Mouse (Mus musculus): ENCODE data around the gene Pappa.

Gene Pappa

DNA sequence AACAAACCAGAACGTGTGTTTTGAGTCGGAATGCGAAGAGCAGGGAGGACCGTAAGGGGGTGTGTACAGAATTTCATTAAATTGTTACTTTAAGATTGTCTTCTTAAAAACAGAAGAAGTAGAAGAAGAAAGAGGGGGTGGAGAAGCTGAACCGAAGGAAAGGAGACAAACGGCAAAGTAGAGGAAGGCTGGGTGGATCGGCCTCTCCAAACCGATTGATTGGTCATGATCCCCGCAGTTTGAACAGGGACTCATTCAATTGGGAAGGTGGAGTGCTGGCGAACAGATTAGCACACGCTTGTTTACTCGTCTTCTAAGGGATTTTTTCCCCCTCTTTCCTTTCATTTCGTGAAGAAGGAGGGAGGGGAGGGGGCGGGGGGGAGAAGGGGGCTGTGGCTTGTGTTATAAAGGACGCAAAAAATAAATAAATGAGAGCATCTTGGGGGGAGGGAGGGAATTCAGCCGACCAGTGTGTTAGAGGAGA lies at the start of gene Pappa:
TSS of gene Pappa (plus strand) at position 434 of the 484 bp plus-strand sequence.
- no peak for DNase-seq

DNA sequence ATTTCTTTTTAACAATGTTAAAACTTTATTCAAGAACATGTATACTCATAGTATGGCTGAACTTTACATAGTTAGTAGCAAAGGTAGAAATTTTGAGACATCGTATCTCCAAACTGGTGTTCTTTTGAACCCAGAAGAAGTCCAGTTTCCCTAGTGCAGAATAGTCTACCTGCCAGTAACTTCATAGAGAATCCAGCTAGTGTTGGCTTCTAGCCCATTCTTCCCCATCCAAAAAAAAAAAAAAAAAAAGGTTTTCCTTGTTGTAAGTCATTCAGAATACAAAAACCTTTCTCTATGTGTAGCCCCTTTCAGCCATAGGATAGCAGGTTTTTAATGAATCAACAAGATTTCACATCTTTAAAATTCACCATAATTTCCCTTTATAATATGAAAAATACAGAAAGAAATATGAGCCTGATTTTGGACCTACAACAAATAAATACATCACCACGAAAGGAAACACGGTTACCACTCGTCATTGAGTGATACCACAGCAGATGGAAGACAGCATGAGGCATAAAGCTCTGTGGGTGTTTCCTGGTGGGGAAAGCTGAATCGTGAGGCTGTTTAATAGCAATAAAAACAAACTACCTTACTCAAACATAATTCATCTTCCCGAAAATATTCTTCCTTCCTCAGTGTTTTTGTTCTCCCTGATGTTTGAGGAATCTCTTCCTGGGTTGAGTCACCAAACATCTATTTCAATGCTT lies 45.9 kb upstream of the Pappa start:
- no peak for DNase-seq

DNA sequence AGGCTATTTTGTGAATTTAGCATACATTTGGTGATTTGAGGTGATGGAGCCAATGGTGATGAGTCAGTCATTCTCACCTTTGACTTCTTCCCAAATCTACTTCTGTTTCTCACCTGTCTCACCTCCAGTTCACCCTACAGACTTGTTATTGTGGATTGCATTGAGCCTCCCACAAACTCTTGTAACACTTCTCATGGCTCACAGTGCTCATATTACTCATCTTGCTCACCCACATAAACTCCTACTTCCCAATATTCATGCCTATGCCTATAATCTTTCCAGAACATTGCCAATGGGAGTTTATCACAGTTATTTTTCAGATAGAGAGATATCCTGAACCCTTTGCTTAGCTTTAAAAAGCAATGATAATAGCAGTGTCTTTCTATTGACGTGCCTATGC lies 37.1 kb upstream of the Pappa start:
- no peak for DNase-seq

DNA sequence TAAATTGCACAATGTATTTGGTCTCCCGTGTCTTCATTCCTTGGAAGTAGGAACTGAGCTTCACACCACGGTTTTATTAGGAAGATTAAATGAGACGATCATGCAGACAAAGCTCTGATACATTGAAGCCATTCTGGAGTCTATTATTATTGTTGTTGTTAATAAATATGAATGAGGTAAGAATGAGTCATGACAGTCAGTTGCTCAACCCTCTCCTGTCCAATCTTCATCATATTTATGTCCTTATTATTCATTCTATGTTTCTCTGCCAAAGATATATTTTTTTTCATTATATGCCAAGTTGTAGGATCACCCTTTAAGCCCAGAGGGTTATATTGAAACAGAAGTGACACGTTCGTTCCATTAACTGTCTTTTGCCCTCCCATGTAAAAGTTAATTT lies 36.4 kb upstream of the Pappa start:
- DNase-seq: no peak

DNA sequence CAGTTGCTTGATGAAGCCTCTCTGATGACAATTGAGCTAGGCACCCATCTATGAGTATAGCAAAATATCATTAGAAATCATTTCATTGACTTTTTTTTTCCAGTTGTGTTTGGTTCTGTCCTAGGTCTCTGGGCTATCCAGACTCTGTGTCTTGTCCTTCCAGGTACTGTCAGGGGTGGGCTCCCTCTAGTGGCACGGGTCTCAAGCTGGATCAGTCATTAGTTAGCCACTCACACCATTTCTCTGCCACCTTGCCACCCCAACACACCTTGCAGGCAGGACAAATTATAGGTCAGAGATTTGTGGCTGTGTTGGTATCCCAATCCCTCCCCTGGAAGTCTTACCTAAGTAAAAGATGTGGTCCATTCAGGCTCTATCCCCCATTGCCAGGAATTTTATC lies 31.8 kb upstream of the Pappa start:
- DNase-seq: no peak

DNA sequence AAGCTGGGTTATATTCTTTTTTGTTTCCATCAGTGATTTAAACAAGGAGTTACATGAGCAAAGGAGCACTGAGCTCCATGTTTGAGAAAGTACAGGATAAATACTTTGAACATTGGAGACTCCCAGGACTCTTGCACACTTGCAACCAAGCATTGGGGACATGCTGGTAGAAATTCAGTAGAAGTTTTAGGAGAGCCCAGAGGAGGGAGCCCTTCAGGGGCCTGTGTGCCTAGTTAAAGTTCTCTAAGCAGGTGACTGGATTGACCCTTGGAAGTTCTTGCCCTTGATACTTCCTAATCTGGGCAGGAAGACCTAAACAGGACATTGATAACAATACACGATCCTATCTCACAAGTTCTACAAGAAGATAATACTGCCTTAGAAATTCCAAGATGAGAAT lies 3.6 kb upstream of the Pappa start:
- DNase-seq: no peak

DNA sequence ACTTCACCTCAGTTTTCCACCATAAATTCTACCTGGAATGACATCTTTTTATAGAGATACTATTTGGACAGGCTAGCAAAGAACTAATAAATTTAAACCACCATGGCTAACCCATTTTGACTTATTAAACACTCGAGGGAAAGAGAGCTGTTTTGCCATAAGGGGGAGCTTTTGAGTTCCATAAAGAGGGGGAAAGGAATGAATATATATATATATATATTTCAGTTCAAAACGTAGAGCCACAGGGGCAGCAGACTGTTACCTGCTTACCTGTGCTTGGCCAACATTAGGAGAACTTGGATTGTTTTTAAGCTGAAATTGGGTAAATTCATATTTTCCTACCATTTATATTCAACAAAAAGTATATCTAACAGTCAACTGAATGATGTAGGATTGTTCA lies 1.1 kb upstream of the Pappa start:
- DNase-seq: no peak

DNA sequence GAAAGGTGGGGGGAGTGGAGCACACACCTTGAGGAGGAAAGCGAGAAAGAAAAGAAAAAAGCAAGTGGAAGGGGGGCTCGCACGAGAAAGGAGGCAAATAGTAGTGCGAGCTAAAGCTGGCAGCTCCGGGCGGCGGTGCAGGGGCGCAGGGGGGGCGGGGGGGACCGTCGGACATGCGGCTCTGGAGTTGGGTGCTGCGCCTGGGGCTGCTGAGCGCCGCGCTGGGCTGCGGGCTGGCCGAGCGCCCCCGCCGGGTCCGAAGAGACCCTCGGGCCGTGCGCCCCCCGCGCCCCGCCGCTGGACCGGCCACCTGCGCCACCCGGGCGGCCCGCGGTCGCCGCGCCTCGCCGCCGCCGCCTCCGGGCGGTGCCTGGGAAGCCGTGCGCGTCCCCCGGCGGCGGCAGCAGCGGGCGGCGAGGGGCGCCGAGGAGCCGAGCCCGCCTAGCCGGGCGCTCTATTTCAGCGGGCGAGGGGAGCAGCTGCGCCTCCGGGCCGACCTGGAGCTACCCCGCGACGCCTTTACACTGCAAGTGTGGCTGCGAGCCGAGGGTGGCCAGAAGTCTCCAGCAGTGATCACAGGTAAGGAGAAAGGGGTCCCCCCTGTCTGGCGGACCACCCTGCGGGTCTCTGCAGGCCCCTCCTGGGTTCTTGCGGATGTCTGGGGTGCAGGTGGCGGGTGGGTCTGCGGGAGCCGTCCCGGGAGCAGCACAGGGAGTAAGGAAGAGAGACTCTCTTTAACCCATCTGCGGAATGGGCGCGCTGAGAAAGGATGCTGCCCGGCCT lies 586 bp downstream of the Pappa start:
- DNase-seq: peak; percentile 9

DNA sequence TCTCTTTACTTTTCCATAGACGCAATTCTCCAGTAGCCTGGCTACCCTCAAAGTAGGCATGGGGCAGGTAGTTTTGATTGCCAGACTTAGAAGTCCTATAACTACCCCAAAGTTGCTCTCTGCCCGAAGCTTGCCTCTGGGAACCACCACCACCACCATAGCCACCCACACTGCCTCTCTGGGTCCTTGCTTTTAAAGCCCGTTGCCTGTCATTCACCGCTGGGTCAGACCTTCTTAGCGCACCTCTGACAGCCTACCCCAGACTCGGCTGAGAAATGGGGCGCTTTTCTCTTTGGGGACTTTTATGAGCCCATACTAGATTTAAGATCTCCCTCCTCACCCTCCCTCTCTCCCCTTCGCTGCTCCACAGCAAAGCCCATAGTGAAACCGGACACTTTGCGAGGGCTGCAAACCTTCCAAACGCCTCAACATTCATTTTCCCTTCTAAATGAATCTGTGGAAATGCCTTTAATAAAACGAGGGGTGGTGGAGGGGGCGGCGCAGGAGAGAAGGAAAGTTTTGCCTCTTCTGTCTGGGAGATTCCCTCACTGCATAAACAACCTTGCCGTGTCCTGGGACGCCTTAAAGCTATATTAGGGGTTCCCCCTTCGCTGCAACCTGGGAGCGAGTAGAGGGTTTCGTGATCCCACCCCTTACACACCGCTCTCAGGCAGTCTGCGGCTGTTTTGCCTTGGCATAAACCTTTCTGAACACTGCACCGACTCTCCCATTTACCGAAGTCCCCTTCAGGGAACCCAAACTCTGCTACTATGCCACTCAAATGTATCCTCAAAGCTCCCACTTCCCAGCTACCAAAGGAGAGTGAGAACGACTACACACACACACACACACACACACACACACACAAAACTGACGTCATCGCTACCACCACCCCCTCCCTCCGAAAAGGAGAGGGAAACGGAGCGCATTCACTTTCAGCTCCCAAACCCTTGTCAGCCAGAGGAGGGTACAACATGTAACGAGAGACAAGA lies 1.7 kb downstream of the Pappa start:
- no peak for DNase-seq

DNA sequence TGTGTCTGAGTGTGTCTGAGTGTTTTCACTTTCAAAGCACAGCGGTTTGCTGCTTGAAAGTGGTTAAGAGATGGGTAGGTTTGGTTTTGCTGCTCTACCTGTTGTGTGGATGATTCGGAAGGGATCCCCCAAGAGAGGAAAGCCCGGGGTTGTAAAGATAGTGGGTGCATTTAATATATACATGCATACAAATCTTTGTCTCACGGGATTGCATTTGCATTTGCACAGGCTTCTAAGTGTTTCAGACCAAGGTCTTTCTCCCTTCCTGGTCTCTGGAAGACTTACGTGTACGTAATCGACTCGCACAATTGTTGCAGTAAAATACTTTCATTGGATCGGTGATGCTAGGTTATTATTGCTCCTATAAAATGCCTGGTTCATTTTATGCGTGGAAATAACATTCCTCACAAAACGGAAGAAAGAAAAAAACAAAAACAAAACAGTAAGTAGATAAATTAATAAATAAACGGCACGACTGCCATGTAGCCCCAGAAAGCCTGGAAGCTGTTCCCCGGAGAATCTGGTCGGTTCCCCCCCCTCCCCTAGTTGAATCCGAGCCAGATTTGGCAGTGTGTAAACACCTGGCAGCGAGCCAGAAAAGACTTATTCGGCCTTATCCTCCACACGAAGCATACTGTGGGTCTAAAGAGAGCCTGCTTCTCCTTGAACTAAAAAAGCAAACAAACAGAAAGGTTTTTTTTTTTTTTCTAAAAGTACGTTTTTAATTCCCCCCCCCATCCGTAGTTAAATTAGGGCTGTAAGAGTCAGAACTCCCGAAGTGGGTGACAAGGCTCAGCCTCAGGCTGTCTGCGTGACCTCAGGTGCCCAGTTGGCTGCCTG lies 2.7 kb downstream of the Pappa start:
- DNase-seq: no peak

DNA sequence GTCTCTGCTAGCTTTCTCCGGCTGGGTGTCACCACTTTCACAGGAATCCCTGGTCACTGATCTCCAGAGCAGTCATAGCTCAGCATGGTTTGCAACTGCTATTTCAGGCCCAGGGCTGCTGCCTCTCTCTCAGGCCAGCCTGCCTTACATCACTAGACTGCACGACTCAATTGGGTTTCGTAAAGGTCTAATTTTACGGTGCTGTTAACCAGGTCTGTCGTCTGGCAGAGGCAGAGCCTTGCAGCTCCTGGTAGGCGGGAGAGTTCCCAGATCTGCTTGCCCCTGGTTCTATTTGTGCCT lies 3.3 kb downstream of the Pappa start:
- DNase-seq: no peak

DNA sequence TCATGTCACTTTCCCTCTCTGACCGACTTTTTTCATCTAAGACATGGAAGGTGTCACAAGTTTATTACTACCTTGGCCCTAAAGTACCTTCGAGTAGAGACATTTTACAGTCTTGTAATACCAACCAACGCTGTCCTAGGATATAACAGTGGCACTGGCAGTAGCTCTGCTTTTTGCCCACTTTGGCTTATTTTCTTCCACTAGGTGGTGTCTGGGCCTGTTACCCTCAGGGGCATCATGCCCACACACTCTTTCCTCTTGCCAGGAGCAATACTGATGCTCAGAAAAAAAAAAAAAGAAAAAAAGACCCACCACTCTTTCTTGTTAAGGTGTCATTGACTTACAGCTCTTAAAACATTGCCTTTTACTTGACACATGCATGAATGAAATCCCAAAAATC lies 8.7 kb downstream of the Pappa start:
- no peak for DNase-seq

DNA sequence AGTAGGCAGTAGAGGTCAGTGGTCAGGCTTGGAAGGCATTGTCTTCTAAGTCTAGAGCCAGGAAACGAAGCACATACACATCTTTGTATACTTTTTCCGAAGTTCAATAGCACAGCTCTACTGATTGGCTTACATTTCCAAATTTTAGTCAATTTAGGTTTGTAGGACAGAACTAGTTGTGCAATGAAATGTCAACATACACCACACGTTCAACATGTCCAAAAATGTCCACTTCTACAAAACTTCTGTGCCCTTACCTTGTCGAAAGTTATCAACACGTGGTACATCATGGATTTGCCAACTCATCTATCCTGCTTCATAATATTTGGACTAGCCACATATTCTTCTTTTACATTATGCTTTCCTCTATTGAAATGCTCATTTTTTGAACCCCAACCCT lies 10.4 kb downstream of the Pappa start:
- no peak for DNase-seq

DNA sequence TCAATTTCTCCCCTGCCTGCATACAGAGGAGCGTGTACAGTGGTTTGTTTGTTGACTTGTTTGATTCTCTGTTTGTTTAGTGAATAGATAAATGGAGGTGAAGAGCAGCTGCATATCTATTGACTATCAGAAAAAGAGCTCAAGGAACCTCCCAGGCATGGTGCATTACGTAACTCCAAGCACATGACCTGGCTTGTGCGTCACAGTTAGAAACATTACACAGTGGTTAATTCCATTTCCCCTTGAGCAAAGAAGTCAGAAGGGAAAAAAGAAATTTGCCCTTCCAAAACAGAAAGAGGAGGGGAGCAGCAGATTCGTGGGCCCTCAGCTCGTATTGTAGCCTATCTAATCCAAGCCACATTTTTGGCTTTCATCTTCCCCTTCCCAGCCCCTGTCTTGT lies 11.1 kb downstream of the Pappa start:
- DNase-seq: no peak

DNA sequence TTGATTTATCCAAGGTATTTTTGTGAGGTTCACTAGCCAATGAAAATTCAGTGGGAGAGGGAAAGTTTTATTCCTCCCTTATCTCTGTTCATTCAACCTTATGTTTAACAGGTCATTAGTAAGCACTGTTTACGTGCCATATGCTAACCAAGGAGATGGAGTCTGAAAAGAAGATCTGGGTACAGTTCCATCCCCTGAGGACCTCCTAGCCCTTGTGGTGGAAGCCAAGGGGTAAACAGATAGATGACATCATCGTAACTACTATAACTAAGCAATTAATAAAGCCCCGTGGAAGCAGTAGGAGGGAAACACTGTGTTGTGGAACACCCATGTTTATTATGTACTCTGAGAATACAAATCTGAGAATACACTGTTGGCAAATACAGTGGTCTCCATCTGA lies 12.6 kb downstream of the Pappa start:
- DNase-seq: no peak

DNA sequence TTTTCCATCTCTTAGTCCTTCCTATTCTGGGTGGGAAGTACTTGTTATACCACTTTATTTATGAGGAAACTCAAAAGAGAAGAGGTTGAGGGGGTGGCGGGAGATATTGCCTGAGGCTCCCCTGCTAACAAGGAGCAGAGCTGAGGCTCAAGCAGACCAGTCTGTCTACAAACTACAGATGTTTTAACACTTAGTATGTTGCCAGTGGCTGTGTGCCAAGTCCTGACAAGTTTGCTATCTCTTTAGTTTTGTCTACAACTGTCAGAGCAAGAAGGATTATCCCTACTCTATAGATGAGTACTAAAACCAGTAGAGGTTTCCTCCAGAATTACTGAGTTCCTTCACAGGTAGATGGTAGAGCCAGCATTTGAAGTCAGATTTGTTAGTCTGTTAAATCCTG lies 23.0 kb downstream of the Pappa start:
- DNase-seq: no peak

DNA sequence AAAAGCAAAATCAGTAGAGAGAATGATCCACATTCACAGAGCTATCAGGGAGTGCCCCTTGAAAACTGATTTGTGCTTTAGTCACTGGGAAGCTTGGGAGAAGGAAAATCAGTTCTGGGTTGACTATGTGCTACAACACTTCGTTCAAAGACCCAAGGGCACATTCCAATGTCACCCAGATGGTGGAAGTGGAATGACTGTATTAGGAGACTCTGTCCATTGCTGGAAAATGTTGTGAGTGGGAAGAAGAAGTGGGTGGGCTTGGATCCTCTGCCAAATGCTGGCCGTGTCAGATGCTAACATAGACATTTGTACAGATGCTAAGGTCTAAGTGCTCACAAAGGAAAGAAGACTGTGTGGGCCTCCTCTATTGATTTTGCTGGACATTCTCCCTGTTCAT lies 29.6 kb downstream of the Pappa start:
- DNase-seq: no peak

DNA sequence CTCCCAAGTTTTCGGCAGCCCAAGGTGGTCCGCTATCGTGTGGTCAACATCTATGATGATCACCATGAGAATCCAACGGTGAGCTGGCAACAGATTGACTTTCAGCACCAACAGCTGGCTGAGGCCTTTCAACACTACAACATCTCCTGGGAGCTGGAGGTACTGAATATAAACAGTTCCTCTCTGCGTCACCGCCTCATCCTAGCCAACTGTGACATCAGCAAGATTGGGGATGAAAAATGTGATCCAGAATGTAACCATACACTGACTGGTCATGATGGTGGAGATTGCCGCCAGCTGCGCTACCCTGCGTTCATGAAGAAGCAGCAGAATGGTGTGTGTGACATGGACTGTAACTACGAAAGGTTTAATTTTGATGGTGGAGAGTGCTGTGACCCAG lies 32.3 kb downstream of the Pappa start:
- no peak for DNase-seq

DNA sequence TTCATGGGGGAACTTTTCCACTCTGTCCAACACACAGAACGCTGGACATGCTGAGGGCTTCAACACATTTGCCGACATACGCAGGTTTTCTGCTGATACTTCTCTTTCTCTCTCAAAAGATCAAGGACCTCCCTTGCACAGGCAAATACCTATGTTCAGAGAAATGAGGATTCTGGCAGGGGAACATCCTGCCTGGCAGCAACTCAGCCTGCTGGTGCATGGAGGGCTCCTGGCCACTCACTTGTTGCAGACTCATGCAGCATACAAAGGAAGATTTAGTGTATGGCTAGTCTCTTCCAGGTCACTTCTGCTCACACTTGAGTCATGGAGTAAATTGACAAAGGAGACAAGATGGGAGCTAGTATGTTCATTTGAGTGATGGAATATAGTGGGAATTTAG lies 34.7 kb downstream of the Pappa start:
- no peak for DNase-seq

DNA sequence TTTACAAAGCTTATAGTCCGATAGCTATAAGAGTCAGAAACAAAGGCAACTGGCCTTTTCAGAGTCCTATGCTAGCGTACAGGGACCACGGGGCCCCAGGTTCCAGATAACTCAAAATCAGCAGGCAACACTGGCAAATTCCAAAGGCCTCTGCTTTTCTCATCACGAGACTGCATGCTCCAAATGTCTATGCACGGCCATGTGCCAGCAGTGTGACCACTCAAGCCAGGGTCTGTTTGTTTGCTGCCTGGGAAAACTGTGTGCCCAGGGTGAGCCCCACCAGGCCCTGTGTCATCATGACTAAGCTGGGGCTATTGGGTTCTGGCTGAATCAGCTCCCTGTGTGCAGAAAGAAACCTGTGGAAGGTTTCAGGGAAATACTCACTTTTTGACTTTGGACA lies 35.5 kb downstream of the Pappa start:
- DNase-seq: no peak

DNA sequence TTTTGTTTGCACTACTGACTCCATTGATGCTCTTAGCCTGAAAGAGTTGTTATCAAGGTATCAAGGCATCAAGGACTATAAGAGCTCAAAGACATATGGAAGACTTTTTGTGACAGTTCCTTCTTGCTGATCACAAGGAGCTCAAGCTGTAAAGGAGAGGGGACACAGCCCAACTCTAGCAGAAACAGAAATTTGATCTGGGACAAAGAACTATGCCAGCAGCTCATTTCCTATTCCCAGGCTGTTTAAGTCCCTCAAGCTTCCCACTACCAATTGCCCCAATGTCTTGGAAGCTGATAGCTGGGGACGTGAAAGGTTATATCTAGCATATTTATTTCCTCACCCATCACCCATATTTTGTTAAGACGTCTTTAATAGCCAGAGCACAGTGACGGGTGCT lies 39.7 kb downstream of the Pappa start:
- no peak for DNase-seq

DNA sequence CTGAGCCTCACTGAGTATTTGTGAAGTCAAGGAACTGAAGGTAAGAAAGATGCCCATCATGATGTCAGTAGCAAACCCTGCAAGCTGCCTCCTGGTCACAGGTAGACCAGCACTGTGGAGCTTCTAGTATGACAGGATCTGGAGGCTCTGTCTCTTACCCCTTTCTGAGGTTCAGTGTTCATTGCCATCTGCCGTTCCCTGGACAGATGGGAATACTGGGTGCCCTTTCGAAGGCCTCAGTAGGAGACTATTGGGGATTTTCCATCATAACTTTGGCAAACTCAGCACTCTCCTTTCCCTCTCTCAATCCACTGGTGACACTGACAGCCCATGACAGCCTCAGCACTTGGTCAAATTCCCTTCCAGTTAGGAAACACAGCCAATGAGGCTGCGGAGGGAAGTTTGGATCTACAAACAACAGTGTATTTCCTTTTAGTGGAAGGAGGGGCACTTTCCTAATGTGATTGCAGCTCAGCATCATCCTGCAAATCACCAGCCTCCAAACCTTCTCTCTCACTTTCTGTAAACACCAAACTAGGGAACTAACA lies 42.4 kb downstream of the Pappa start:
- DNase-seq: no peak

All from thymus, postnatal 4 days (tissue).